Mouse (Mus musculus) stomach, postnatal 0 days (tissue): ENCODE measurements at regions not wholly inside any gene's neighbourhood (a gene's known extent, or its start where the extent isn't known, plus 50 kb on each side); places are given as distances from the start of the nearest gene placed in this dataset.
A peak's percentile ranks its signal among the peaks of the same experiment; 100 is the strongest.

Experiments
- ATAC-seq: fragments of 200-750 bp; cut with Nextera tagmentation; 2 replicates; pipeline ENCODE4 v1.8.0; 2017; ENCODE audit not compliant: low FRiP score, low TSS enrichment
- DNase-seq: peaks from one replicate; pipeline ENCODE4 v3.0.0-alpha.2; 2016; ENCODE audit warnings: low spot score
- H3K27ac ChIP-seq: fragments of 300-500 bp; sonication (generic); replicated peaks from 2 replicates; pipeline ENCODE4 v1.5.1; 2014; ENCODE audit warnings: mild to moderate bottlenecking, control low read depth
- H3K27me3 ChIP-seq: fragments of 300-500 bp; sonication (generic); 2 replicates; pipeline ENCODE4 v1.6.1; 2014; ENCODE audit warnings: low read length; ENCODE audit not compliant: control insufficient read depth, insufficient read depth
- H3K36me3 ChIP-seq: fragments of 300-500 bp; sonication (generic); 2 replicates; pipeline ENCODE4 v1.6.1; 2014; ENCODE audit warnings: low read length, mixed read lengths; ENCODE audit not compliant: control insufficient read depth, insufficient read depth
- H3K4me1 ChIP-seq: fragments of 300-500 bp; sonication (generic); replicated peaks from 2 replicates; pipeline ENCODE4 v1.6.1; 2014; ENCODE audit warnings: antibody characterized with exemption; ENCODE audit not compliant: control insufficient read depth, insufficient read depth
- H3K4me2 ChIP-seq: fragments of 300-500 bp; sonication (generic); replicated peaks from 2 replicates; pipeline ENCODE4 v1.6.1; 2014; ENCODE audit warnings: low read depth, mild to moderate bottlenecking, control low read depth, moderate library complexity
- H3K4me3 ChIP-seq: fragments of 300-500 bp; sonication (generic); 2 replicates; pipeline ENCODE4 v1.5.1; 2014; ENCODE audit warnings: low read depth, low read length, control low read depth
- H3K9ac ChIP-seq: fragments of 300-500 bp; sonication (generic); 2 replicates; pipeline ENCODE4 v1.6.1; 2014; ENCODE audit warnings: mild to moderate bottlenecking, low read length, control low read depth, mixed read lengths
- H3K9me3 ChIP-seq: fragments of 300-500 bp; sonication (generic); 2 replicates; pipeline ENCODE4 v1.6.1; 2016; ENCODE audit warnings: low read length; ENCODE audit not compliant: control insufficient read depth
- CTCF ChIP-seq: IDR thresholded peaks from 2 replicates; pipeline ENCODE4 v1.5.1; 2016; ENCODE audit warnings: antibody characterized with exemption, low read depth, mild to moderate bottlenecking, moderate library complexity
- EP300 ChIP-seq: optimal IDR thresholded peaks from 2 replicates; pipeline ENCODE3; 2016; ENCODE audit warnings: antibody characterized with exemption
- WGBS: fragments of 180-500 bp; shearing (Covaris S2); extraction: QIAGEN DNeasy Blood & Tissue Kit; methylation state at CpG from one replicate; pipeline ENCODE4 v1.1.7; 2014; 5-methylcytosine and 5-hydroxymethylcytosine counted together

GRCm38 (mm10) chr9:43387397-43387796 lies 76.7 kb downstream of the Trim29 start:
- Histone ChIP-seq H3K27ac (no peak overlapping the region), H3K9me3 (no peaks in the 10 kb centered on the region), H3K4me1 (no peaks in the 10 kb centered on the region), H3K4me3 (no peak overlapping the region), H3K36me3 (no peaks in the 10 kb centered on the region), H3K27me3 (no peaks in the 10 kb centered on the region), H3K4me2 (no peak overlapping the region), H3K9ac (no peak overlapping the region)
- WGBS, result 65% methylated on average over 9 of the region's 9 CpGs
- TF ChIP-seq EP300 (no peak), CTCF (no peak)
- no peak for DNase-seq
- no peak for ATAC-seq

GRCm38 (mm10) chr9:43389491-43390083 lies 78.9 kb downstream of the Trim29 start:
- Histone ChIP-seq H3K9ac (no peak overlapping the region), H3K36me3 (no peaks in the 10 kb centered on the region), H3K9me3 (peaks cover 3% of the 10 kb centered on the region; the same call in 1 of the 2 replicates), H3K4me2 (no peak overlapping the region), H3K27ac (no peak overlapping the region), H3K27me3 (no peaks in the 10 kb centered on the region), H3K4me1 (no peaks in the 10 kb centered on the region), H3K4me3 (no peak overlapping the region)
- TF ChIP-seq CTCF (no peak), EP300 (no peak)
- DNase-seq, result no peak
- no peak for ATAC-seq
- 58% methylated on average over 9 of the region's 9 CpGs for WGBS

- H3K4me1 ChIP-seq, result no peaks in the 10 kb centered on the region
- H3K27ac ChIP-seq, result no peak overlapping the region
- WGBS, result 68% methylated on average over 6 of the region's 6 CpGs
- no peak for DNase-seq
- no peak overlapping the region for H3K4me3 ChIP-seq
- H3K9ac ChIP-seq, result no peak overlapping the region
- H3K4me2 ChIP-seq, result no peak overlapping the region
- TF ChIP-seq EP300 (no peak), CTCF (no peak)
- no peak for ATAC-seq
- H3K27me3 ChIP-seq, result no peaks in the 10 kb centered on the region
- H3K9me3 ChIP-seq, result peaks cover 3% of the 10 kb centered on the region; the same call in 1 of the 2 replicates
- no peaks in the 10 kb centered on the region for H3K36me3 ChIP-seq
Observed at GRCm38 (mm10) chr9:43392467-43393064, 81.9 kb downstream of the Trim29 start.

- Histone ChIP-seq H3K9me3 (peaks cover 3% of the 10 kb centered on the region; the same call in 1 of the 2 replicates), H3K4me3 (no peak overlapping the region), H3K27me3 (no peaks in the 10 kb centered on the region), H3K36me3 (no peaks in the 10 kb centered on the region), H3K4me1 (no peaks in the 10 kb centered on the region), H3K27ac (no peak overlapping the region), H3K9ac (no peak overlapping the region), H3K4me2 (no peak overlapping the region)
- DNase-seq (no peak), ATAC-seq (no peak)
- WGBS, result 36% methylated on average over 5 of the region's 5 CpGs
- TF ChIP-seq EP300, result no peak
- no peak for TF ChIP-seq CTCF
Observed at GRCm38 (mm10) chr9:43394204-43394603, 83.6 kb downstream of the Trim29 start.

- no peaks in the 10 kb centered on the region for H3K4me1 ChIP-seq
- peaks cover 3% of the 10 kb centered on the region; the same call in 1 of the 2 replicates for H3K9me3 ChIP-seq
- 41% methylated on average over 5 of the region's 5 CpGs for WGBS
- no peak overlapping the region for H3K4me2 ChIP-seq
- H3K36me3 ChIP-seq, result no peaks in the 10 kb centered on the region
- no peak for TF ChIP-seq EP300
- peak; percentile 40 for TF ChIP-seq CTCF
- H3K27me3 ChIP-seq, result no peaks in the 10 kb centered on the region
- DNase-seq (no peak), ATAC-seq (no peak)
- no peak overlapping the region for H3K27ac ChIP-seq
- no peak overlapping the region for H3K9ac ChIP-seq
- no peak overlapping the region for H3K4me3 ChIP-seq
Observed at GRCm38 (mm10) chr9:43395209-43395608, 84.6 kb downstream of the Trim29 start.

GRCm38 (mm10) chr9:43396566-43396965 lies 85.9 kb downstream of the Trim29 start:
- H3K9me3 ChIP-seq, result peaks cover 3% of the 10 kb centered on the region; the same call in 1 of the 2 replicates
- no peak overlapping the region for H3K4me2 ChIP-seq
- ATAC-seq (no peak), DNase-seq (no peak)
- H3K27ac ChIP-seq, result no peak overlapping the region
- H3K27me3 ChIP-seq, result no peaks in the 10 kb centered on the region
- no peaks in the 10 kb centered on the region for H3K4me1 ChIP-seq
- TF ChIP-seq EP300, result no peak
- TF ChIP-seq CTCF, result no peak
- no peak overlapping the region for H3K9ac ChIP-seq
- H3K36me3 ChIP-seq, result no peaks in the 10 kb centered on the region
- H3K4me3 ChIP-seq, result no peak overlapping the region
